Mouse (Mus musculus): ENCODE data around the gene Tmpo. TPM values are rescaled to one million over a fixed set of nuclear protein-coding genes. Genes with fewer than 3 reads are reported as not detected.

The Tmpo gene
- polyA plus RNA-seq, 2 experiments = 111 to 116 TPM

DNA sequence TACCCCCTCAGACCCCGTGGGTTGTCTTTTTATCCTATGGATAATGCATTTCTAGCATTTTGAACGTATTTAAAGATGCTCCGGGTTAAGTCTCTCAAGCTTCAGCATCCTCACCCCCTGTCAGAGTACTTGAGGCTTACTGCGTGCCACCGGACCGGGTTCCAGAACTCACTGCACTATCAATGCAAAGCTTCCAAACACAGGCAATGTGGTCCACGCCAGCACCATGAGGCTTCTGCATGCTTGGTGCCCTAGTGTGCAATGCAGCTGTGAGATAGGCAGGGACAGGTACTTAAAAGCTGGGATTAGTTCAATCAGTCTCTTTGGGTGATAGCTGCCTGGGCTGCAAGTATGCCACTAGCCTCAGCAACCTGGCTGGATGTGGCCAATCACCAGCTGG lies 35.7 kb downstream of the Tmpo start:
- Histone ChIP-seq H3K9me3 (ENCODE audit: control insufficient read depth, low read length) (no peaks in the 10 kb centered on the region), H3K9ac (replicated peaks) (no peak overlapping the region), H3K27me3 (ENCODE audit: control insufficient read depth, insufficient read depth, low read length) (no peaks in the 10 kb centered on the region), H3K4me2 (ENCODE audit: low read depth) (no peak overlapping the region), H3K4me3 (ENCODE audit: insufficient read depth in 1 of 2, low read depth in 2 of 2, low read length in 2 of 2) (no peak overlapping the region), H3K27ac (no peak overlapping the region), H3K36me3 (replicated peaks; ENCODE audit: control insufficient read depth, insufficient read depth, low read depth) (peaks cover 52% of the 10 kb centered on the region), H3K4me1 (replicated peaks; ENCODE audit: control insufficient read depth in 2 of 2, insufficient read depth in 2 of 2, low read length in 1 of 2) (no peaks in the 10 kb centered on the region)
- no peak for ATAC-seq (ENCODE audit: insufficient read depth)
- 92% methylated on average over 7 of the region's 7 CpGs for WGBS (ENCODE audit: insufficient replicate concordance)
- no peak for DNase-seq (ENCODE audit: low read depth in 3 of 3, low spot score in 3 of 3)
- TF ChIP-seq CTCF (IDR thresholded peaks at IDR 0.05; ENCODE audit: low read depth) (no peak), EP300 (IDR thresholded peaks at IDR 0.05; ENCODE audit: low read depth) (no peak)

DNA sequence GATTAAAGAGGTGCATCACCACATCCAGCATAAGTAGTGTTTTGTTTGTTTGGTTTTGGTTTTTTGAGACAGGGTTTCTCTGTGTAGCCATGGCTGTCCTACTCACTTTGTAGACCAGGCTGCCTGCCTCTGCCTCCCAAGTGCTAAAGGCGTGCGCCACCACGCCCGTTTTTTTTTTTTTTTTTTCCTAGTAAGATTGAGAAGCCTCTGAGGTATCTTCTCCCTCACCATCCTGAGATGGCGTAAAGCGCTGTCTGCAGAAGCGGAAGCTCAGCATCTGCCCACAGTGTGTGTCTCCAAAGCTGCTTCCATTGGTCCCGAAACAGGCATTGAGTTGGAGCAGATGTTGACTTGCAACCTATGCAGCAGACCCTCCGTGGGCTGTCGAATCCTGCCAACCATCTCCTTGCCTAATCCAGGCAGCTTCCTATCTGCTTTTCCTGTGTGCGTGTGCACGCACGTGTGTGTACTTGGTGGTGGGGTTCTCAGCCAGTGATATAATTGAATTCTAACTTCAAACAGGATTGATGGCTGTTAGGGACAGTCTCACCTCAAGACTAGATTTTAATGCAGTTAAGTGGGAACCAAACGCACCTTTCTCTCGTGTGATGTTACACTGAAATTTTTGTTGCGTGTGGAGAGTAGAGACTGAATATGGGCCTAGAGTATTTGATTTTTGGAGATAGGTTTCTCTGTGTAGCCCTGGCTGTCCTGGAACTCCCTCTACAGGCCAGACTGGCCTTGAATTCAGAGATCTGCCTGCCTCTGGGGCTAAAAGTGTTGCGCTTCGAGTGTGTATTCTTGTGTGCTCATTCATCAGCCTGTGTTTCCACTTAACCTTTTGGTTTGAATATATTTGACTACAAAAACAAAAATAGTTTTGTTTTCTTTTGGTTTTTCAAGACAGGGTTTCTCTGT lies 37.5 kb downstream of the Tmpo start:
- no peak overlapping the region for H3K4me3 ChIP-seq (ENCODE audit: insufficient read depth in 1 of 2, low read depth in 2 of 2, low read length in 2 of 2)
- peaks cover 33% of the 10 kb centered on the region for H3K36me3 ChIP-seq (replicated peaks; ENCODE audit: control insufficient read depth, insufficient read depth, low read depth)
- ATAC-seq (ENCODE audit: insufficient read depth) (peak; percentile 27), DNase-seq (ENCODE audit: low read depth in 3 of 3, low spot score in 3 of 3) (no peak)
- no peak for TF ChIP-seq EP300 (IDR thresholded peaks at IDR 0.05; ENCODE audit: low read depth)
- peak; percentile 36; the same call in 1 of the 2 replicates for TF ChIP-seq CTCF (IDR thresholded peaks at IDR 0.05; ENCODE audit: low read depth)
- peaks cover 5 to 9% of the 10 kb centered on the region in 2 experiments; a peak in 2 of 4 replicates for H3K4me1 ChIP-seq (replicated peaks; ENCODE audit: control insufficient read depth in 2 of 2, insufficient read depth in 2 of 2, low read length in 1 of 2)
- no peak overlapping the region for H3K9ac ChIP-seq (replicated peaks)
- H3K4me2 ChIP-seq (ENCODE audit: low read depth) = no peak overlapping the region
- H3K27ac ChIP-seq = no peak overlapping the region
- 43% methylated on average over 18 of the region's 18 CpGs for WGBS (ENCODE audit: insufficient replicate concordance)
- no peaks in the 10 kb centered on the region for H3K9me3 ChIP-seq (ENCODE audit: control insufficient read depth, low read length)
- H3K27me3 ChIP-seq (ENCODE audit: control insufficient read depth, insufficient read depth, low read length) = no peaks in the 10 kb centered on the region

GRCm38 (mm10) chr10:91142654-91143191 lies 38.4 kb downstream of the Tmpo start:
- Histone ChIP-seq H3K9ac (replicated peaks) (no peak overlapping the region), H3K4me3 (ENCODE audit: insufficient read depth in 1 of 2, low read depth in 2 of 2, low read length in 2 of 2) (no peak overlapping the region), H3K27ac (no peak overlapping the region), H3K27me3 (ENCODE audit: control insufficient read depth, insufficient read depth, low read length) (no peaks in the 10 kb centered on the region), H3K36me3 (replicated peaks; ENCODE audit: control insufficient read depth, insufficient read depth, low read depth) (peaks cover 28% of the 10 kb centered on the region), H3K9me3 (ENCODE audit: control insufficient read depth, low read length) (no peaks in the 10 kb centered on the region), H3K4me1 (replicated peaks; ENCODE audit: control insufficient read depth in 2 of 2, insufficient read depth in 2 of 2, low read length in 1 of 2) (peaks cover 5 to 13% of the 10 kb centered on the region in 2 experiments; a peak in 2 of 4 replicates), H3K4me2 (ENCODE audit: low read depth) (no peak overlapping the region)
- WGBS (ENCODE audit: insufficient replicate concordance) = 58% methylated on average over 10 of the region's 10 CpGs
- TF ChIP-seq EP300 (IDR thresholded peaks at IDR 0.05; ENCODE audit: low read depth) (no peak), CTCF (IDR thresholded peaks at IDR 0.05; ENCODE audit: low read depth) (peak; percentile 35)
- DNase-seq (ENCODE audit: low read depth in 3 of 3, low spot score in 3 of 3) = no peak
- ATAC-seq (ENCODE audit: insufficient read depth) = no peak

GRCm38 (mm10) chr10:91141564-91141963 lies 39.6 kb downstream of the Tmpo start:
- no peak overlapping the region for H3K9ac ChIP-seq (replicated peaks)
- H3K9me3 ChIP-seq (ENCODE audit: control insufficient read depth, low read length) = no peaks in the 10 kb centered on the region
- DNase-seq (ENCODE audit: low read depth in 3 of 3, low spot score in 3 of 3) = peak in 1 of 3 experiments; percentile 43
- peaks cover 18% of the 10 kb centered on the region for H3K36me3 ChIP-seq (replicated peaks; ENCODE audit: control insufficient read depth, insufficient read depth, low read depth)
- ATAC-seq (ENCODE audit: insufficient read depth) = 0 out of 2 replicates have a peak, but pooled peaks have one; percentile 9
- H3K4me3 ChIP-seq (ENCODE audit: insufficient read depth in 1 of 2, low read depth in 2 of 2, low read length in 2 of 2) = no peak overlapping the region
- H3K4me2 ChIP-seq (ENCODE audit: low read depth) = no peak overlapping the region
- no peak overlapping the region for H3K27ac ChIP-seq
- 13% methylated on average over 2 of the region's 2 CpGs for WGBS (ENCODE audit: insufficient replicate concordance)
- peaks cover 5 to 13% of the 10 kb centered on the region in 2 experiments; a peak in 2 of 4 replicates for H3K4me1 ChIP-seq (replicated peaks; ENCODE audit: control insufficient read depth in 2 of 2, insufficient read depth in 2 of 2, low read length in 1 of 2)
- no peaks in the 10 kb centered on the region for H3K27me3 ChIP-seq (ENCODE audit: control insufficient read depth, insufficient read depth, low read length)
- TF ChIP-seq CTCF (IDR thresholded peaks at IDR 0.05; ENCODE audit: low read depth) = peak; percentile 64; the same call in 1 of the 2 replicates
- no peak for TF ChIP-seq EP300 (IDR thresholded peaks at IDR 0.05; ENCODE audit: low read depth)
